In genomic region chr4:134469985-134470384, GRCm38 (mm10) we compare ENCODE assay signal across 9 mouse cellular contexts. TPM values are rescaled to one million over a fixed set of nuclear protein-coding genes. Genes with fewer than 3 reads are reported as not detected.
DNase-seq lines count a peak whose midpoint lies in the region; ATAC-seq and TF ChIP-seq lines count a peak whose summit lies in the region.
"Had no signal": no experiment of that assay in that cellular context is flagged by ENCODE, and none has a peak within 500 bp of the region (broad histone marks: within the 10 kb centered on the region; RNA-seq: fewer than 3 reads in every experiment).

No protein-coding gene starts in this region.

- H3K4me3 ChIP-seq in heart, embryonic 16.5 days (ENCODE audit: low read length), result peak overlapping the region; percentile 90
- peak overlapping the region; percentile 96 for H3K4me3 ChIP-seq in embryonic facial prominence, embryonic 11.5 days (ENCODE audit: low read depth, low read length)
- peak overlapping the region; percentile 92 for H3K4me3 ChIP-seq in hindbrain, postnatal 0 days (ENCODE audit: low read length)
- H3K4me3 ChIP-seq in midbrain, embryonic 13.5 days (replicated peaks), result peak overlapping the region; percentile 63

- WGBS in heart, embryonic 16.5 days, result 73% methylated on average over 3 of the region's 3 CpGs
- WGBS in embryonic facial prominence, embryonic 11.5 days, result 67% methylated on average over 3 of the region's 3 CpGs
- WGBS in hindbrain, postnatal 0 days, result 21% methylated on average over 3 of the region's 3 CpGs
- WGBS in midbrain, embryonic 13.5 days, result 27% methylated on average over 3 of the region's 3 CpGs

- H3K4me1 ChIP-seq in heart, embryonic 16.5 days (ENCODE audit: control insufficient read depth, insufficient read depth, low read length), result peaks cover 9% of the 10 kb centered on the region
- H3K4me1 ChIP-seq in embryonic facial prominence, embryonic 11.5 days (ENCODE audit: control insufficient read depth, insufficient read depth, low read length), result no peaks in the 10 kb centered on the region; the same call in 1 of the 2 replicates
- H3K4me1 ChIP-seq in hindbrain, postnatal 0 days (ENCODE audit: insufficient read depth, low read length), result peaks cover 6% of the 10 kb centered on the region; the same call in 1 of the 2 replicates
- H3K4me1 ChIP-seq in midbrain, embryonic 13.5 days (replicated peaks), result peaks cover 65% of the 10 kb centered on the region

- no peak for TF ChIP-seq CTCF in hindbrain, postnatal 0 days (IDR thresholded peaks at IDR 0.05; ENCODE audit: low read depth)

- H3K9me3 ChIP-seq in heart, embryonic 16.5 days (replicated peaks; ENCODE audit: control insufficient read depth, low read length), result peaks cover 3% of the 10 kb centered on the region; the same call in 1 of the 2 replicates
- no peaks in the 10 kb centered on the region for H3K9me3 ChIP-seq in embryonic facial prominence, embryonic 11.5 days (replicated peaks; ENCODE audit: control insufficient read depth, low read length)
- H3K9me3 ChIP-seq in hindbrain, postnatal 0 days (ENCODE audit: low read length), result no peaks in the 10 kb centered on the region
- no peaks in the 10 kb centered on the region for H3K9me3 ChIP-seq in midbrain, embryonic 13.5 days

- DNase-seq in heart, adult 11 months, result no peak
- no peak for DNase-seq in embryonic facial prominence, embryonic 11.5 days (ENCODE audit: low spot score)
- DNase-seq in hindbrain, postnatal 0 days (ENCODE audit: low spot score), result peak; percentile 55
- no peak for DNase-seq in left cerebral cortex, postnatal 10 days (ENCODE audit: extremely low spot score in 1 of 2, low spot score in 2 of 2)
- no peak for DNase-seq in spleen, postnatal 10 days (ENCODE audit: low spot score in 2 of 2)
- no peak for DNase-seq in frontal cortex, postnatal 25 days (ENCODE audit: low spot score in 2 of 2)

- no peaks in the 10 kb centered on the region for H3K27me3 ChIP-seq in heart, embryonic 16.5 days (ENCODE audit: control insufficient read depth, insufficient read depth, low read length)
- H3K27me3 ChIP-seq in embryonic facial prominence, embryonic 11.5 days (ENCODE audit: control insufficient read depth, insufficient read depth, low read length), result no peaks in the 10 kb centered on the region
- no peaks in the 10 kb centered on the region for H3K27me3 ChIP-seq in hindbrain, postnatal 0 days (ENCODE audit: insufficient read depth, low read length)
- H3K27me3 ChIP-seq in midbrain, embryonic 13.5 days, result no peaks in the 10 kb centered on the region

- no peak for ATAC-seq in heart, embryonic 16.5 days (replicated peaks; ENCODE audit: extremely low read depth, insufficient read depth, low FRiP score)
- ATAC-seq in embryonic facial prominence, embryonic 11.5 days (replicated peaks; ENCODE audit: insufficient number of reproducible peaks, low FRiP score, low TSS enrichment, low read depth), result no peak
- no peak for ATAC-seq in hindbrain, postnatal 0 days
- ATAC-seq in midbrain, embryonic 13.5 days, result no peak

- peak overlapping the region; percentile 41; the same call in 1 of the 2 replicates for H3K9ac ChIP-seq in heart, embryonic 16.5 days (ENCODE audit: low read length)
- H3K9ac ChIP-seq in embryonic facial prominence, embryonic 11.5 days (replicated peaks; ENCODE audit: low read length), result no peak overlapping the region
- H3K9ac ChIP-seq in hindbrain, postnatal 0 days (replicated peaks; ENCODE audit: low read length), result peak overlapping the region; percentile 97
- H3K9ac ChIP-seq in midbrain, embryonic 13.5 days (replicated peaks), result peak overlapping the region; percentile 93

- H3K27ac ChIP-seq in heart, embryonic 16.5 days (ENCODE audit: low read length), result no peak overlapping the region
- H3K27ac ChIP-seq in embryonic facial prominence, embryonic 11.5 days (replicated peaks; ENCODE audit: low read depth, low read length), result no peak overlapping the region
- H3K27ac ChIP-seq in hindbrain, postnatal 0 days, result peak overlapping the region; percentile 98
- H3K27ac ChIP-seq in midbrain, embryonic 13.5 days, result peak overlapping the region; percentile 99

- H3K36me3 ChIP-seq in heart, embryonic 16.5 days (ENCODE audit: control insufficient read depth, insufficient read depth), result peaks cover 37% of the 10 kb centered on the region
- peaks cover 24% of the 10 kb centered on the region for H3K36me3 ChIP-seq in embryonic facial prominence, embryonic 11.5 days (replicated peaks; ENCODE audit: control insufficient read depth, insufficient read depth, low read depth, low read length)
- peaks cover 20% of the 10 kb centered on the region for H3K36me3 ChIP-seq in hindbrain, postnatal 0 days (ENCODE audit: insufficient read depth, low read length)
- H3K36me3 ChIP-seq in midbrain, embryonic 13.5 days, result peaks cover 38% of the 10 kb centered on the region

- H3K4me2 ChIP-seq in heart, embryonic 16.5 days (ENCODE audit: low read depth, low read length), result peak overlapping the region; percentile 96
- peak overlapping the region; percentile 86; the same call in 1 of the 2 replicates for H3K4me2 ChIP-seq in embryonic facial prominence, embryonic 11.5 days (ENCODE audit: low read depth, low read length)
- H3K4me2 ChIP-seq in hindbrain, postnatal 0 days (ENCODE audit: low read depth, low read length), result peak overlapping the region; percentile 83
- peak overlapping the region; percentile 85 for H3K4me2 ChIP-seq in midbrain, embryonic 13.5 days (replicated peaks)

- intact Hi-C loops in left cerebral cortex, postnatal 10 days (cut with DNase I), result loop anchor here (2.0 kb wide), 1 partner anchor 73 kb away; the partner anchor contains the start of gene Pafah2

RNA-seq across cellular contexts. Expression of gene Stmn1, which starts 1.9 kb away (rescaled TPM):
- 936 and 979 TPM in 2 replicates for polyA plus RNA-seq in heart, embryonic 16.5 days (2015; fragmentation: Nextera tagmentation; extraction: Ambion mirVana)
- polyA plus RNA-seq in embryonic facial prominence, embryonic 11.5 days (2014; fragmentation: Nextera tagmentation; extraction: Ambion mirVana), result 3,252 and 3,396 TPM in 2 replicates
- 667 and 752 TPM in 2 replicates for total RNA-seq in hindbrain, postnatal 0 days (2014; rRNA removed)
- polyA plus RNA-seq in hindbrain, postnatal 0 days (2015; fragmentation: Nextera tagmentation; extraction: Ambion mirVana), result 4,115 and 4,307 TPM in 2 replicates
- polyA plus RNA-seq in midbrain, embryonic 13.5 days (2015; fragmentation: Nextera tagmentation; extraction: Ambion mirVana), result 7,568 and 8,132 TPM in 2 replicates
- 1,000 to 10,000 TPM; 1,910 to 2,141 TPM for total RNA-seq in left cerebral cortex, postnatal 10 days (2021)

RNA-seq across cellular contexts. Expression of gene Paqr7, which starts 26.5 kb away (rescaled TPM):
- 12.4 and 13.2 TPM in 2 replicates for polyA plus RNA-seq in heart, embryonic 16.5 days (2015; fragmentation: Nextera tagmentation; extraction: Ambion mirVana)
- polyA plus RNA-seq in embryonic facial prominence, embryonic 11.5 days (2014; fragmentation: Nextera tagmentation; extraction: Ambion mirVana), result 0.87 and 0.93 TPM in 2 replicates
- total RNA-seq in hindbrain, postnatal 0 days (2014; rRNA removed), result 121 and 142 TPM in 2 replicates
- polyA plus RNA-seq in hindbrain, postnatal 0 days (2015; fragmentation: Nextera tagmentation; extraction: Ambion mirVana), result 41.1 and 43.5 TPM in 2 replicates
- polyA plus RNA-seq in midbrain, embryonic 13.5 days (2015; fragmentation: Nextera tagmentation; extraction: Ambion mirVana), result 10.8 and 12.8 TPM in 2 replicates
- total RNA-seq in left cerebral cortex, postnatal 10 days (2021), result 10 to 100 TPM; 44.2 to 51.7 TPM

RNA-seq across cellular contexts. Expression of gene Aunip, which starts 40.8 kb away (rescaled TPM):
- 8.1 and 10.0 TPM in 2 replicates for polyA plus RNA-seq in heart, embryonic 16.5 days (2015; fragmentation: Nextera tagmentation; extraction: Ambion mirVana)
- 7.0 and 8.3 TPM in 2 replicates for polyA plus RNA-seq in embryonic facial prominence, embryonic 11.5 days (2014; fragmentation: Nextera tagmentation; extraction: Ambion mirVana)
- 2.2 and 2.7 TPM in 2 replicates for total RNA-seq in hindbrain, postnatal 0 days (2014; rRNA removed)
- polyA plus RNA-seq in hindbrain, postnatal 0 days (2015; fragmentation: Nextera tagmentation; extraction: Ambion mirVana), result 2.2 and 2.6 TPM in 2 replicates
- polyA plus RNA-seq in midbrain, embryonic 13.5 days (2015; fragmentation: Nextera tagmentation; extraction: Ambion mirVana), result 3.9 and 4.4 TPM in 2 replicates
- 1 to 10 TPM in 1 of 2 experiments, under 1 TPM in 1; 0.88 to 1.0 TPM for total RNA-seq in left cerebral cortex, postnatal 10 days (2021)
- total RNA-seq: neutrophil, adult 5-6 weeks had no signal

Comparison
In these comparisons a context has a peak if more than half of its experiments do, and no peak if none do; other contexts are left out.
1. H3K27ac ChIP-seq: peak in hindbrain, postnatal 0 days (single experiment) and midbrain, embryonic 13.5 days (single experiment); none in heart, embryonic 16.5 days (single experiment) and embryonic facial prominence, embryonic 11.5 days (single experiment).
2. Peak in every context shown above with its lines, with median percentiles within 50 percentile points of each other: H3K4me2 ChIP-seq and H3K4me3 ChIP-seq.